Mouse (Mus musculus) stomach, postnatal 0 days (tissue): ENCODE measurements at regions not wholly inside any gene's neighbourhood (a gene's known extent, or its start where the extent isn't known, plus 50 kb on each side); places are given as distances from the start of the nearest gene placed in this dataset.

Experiments
- CTCF ChIP-seq: IDR thresholded peaks from 2 replicates; pipeline ENCODE4 v1.5.1; 2016; ENCODE audit warnings: antibody characterized with exemption, low read depth, mild to moderate bottlenecking, moderate library complexity
- EP300 ChIP-seq: optimal IDR thresholded peaks from 2 replicates; pipeline ENCODE3; 2016; ENCODE audit warnings: antibody characterized with exemption

DNA sequence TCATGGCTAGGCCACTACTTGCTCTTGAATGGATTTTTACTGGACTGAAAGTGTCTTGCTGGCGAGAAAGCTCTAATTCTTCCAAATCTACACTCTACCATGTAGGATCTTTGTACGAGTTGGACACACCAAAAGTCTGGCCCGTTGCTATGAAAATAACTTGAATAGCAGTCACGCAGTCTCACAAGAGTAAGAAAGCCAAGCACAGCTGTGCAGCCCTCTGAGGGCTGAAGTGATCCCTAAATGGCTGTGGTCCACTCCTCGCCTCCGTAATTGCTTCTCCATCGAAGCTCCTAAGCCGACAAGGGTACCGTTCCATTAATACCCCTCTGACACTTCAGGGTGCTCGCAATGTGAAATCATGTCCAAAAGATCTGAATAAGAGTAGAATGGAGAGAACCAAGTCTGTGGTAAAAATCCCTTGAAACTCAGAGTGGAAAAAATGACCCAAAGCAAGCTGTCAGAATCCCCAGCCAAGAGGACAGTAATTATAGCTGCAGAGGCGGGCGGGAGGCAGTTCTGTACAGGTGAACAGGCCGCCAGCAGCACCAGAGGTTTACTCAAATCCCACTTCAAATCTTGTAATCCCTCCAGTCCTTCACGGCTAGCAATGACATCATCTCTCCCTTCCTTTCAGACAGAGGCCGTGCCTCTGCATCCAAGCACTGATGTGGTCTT lies 66.1 kb downstream of the Tmem30b start:
- no peak for TF ChIP-seq CTCF
- no peak for TF ChIP-seq EP300
